Mouse (Mus musculus): ENCODE results near the gene Ascl5.

Ascl5 gene

DNA sequence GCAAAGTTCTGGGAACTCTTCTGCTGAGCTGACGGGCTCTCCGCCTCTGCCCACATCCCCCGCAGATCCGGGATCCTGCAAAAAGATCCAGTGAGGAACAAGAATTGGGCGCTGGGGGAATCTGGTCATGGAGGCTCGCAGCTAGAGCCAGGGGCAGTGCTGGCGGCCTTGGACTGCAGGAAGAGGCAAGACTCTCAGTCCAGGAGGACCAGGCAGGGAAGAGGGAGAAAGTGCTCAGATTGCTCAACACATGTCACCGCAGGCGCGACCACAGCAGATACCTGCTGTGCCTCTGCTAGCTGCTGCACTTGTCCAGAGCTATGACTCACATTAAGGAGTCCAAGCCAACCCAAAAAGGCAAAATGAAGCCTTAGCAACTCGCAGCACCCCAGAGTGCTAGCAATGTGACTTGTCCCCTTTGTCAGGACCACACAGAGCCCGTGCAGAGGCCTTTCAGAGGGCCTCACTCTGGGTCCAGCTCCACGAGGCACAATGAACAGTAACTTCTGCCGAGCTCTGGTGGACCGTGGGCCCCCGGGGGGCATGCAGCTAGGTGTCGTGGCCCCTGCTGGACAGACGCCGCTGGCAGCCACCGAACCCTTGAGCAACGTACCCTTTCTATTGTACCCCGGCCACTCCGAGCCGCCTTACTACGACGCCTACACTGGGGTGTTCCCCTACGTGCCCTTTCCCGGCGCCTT is at the start of gene Ascl5:
Ascl5 (plus strand) TSS at position 493 of the 701 bp plus-strand sequence.
- no peak for DNase-seq (ENCODE audit: low spot score)

DNA sequence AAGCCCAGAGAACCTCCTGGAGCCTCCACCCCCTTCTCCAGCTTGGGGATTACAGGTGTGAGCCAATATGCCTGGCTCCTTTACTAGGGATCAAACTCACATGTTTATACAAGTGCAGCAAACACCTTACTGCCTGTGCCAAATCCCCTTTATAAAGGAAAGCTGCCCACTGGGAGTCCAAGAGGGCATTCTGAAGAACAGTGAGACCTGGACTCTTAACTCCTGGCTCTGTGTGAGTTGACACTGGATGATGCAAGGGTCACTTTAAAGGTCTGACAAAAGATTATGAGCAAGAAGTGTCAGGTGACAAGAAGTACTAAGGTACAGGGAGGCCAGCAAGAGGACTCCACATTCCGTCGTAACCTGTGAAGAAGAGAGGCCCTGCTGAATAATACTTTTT is 49.2 kb upstream of the Ascl5 start:
- DNase-seq (ENCODE audit: low spot score): no peak

DNA sequence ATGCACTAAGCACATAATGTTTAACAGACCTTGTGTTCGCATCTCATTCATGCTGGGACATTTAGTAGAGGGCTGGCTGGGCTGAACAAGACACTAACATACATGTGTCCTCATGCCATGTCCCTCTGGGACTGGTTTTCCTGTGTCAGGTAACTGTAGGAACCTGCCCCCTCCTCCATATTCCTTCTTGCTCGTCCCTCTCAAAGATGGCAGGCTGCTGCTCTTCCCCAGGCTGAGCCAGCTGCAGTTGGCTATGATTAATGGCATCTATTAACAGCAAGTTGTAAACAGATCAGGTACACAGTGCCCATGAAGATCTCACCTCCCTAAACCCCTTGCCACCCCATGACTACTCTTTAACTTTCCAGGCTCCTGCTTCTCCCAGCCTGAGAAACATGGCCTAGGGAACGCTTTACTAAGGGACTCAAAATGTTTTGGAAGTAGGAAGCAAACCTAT is 44.3 kb upstream of the Ascl5 start, which contains the start of gene Igfn1:
Igfn1 (minus strand) TSS at position 51 of the 457 bp plus-strand sequence.
- no peak for DNase-seq (ENCODE audit: low spot score)

DNA sequence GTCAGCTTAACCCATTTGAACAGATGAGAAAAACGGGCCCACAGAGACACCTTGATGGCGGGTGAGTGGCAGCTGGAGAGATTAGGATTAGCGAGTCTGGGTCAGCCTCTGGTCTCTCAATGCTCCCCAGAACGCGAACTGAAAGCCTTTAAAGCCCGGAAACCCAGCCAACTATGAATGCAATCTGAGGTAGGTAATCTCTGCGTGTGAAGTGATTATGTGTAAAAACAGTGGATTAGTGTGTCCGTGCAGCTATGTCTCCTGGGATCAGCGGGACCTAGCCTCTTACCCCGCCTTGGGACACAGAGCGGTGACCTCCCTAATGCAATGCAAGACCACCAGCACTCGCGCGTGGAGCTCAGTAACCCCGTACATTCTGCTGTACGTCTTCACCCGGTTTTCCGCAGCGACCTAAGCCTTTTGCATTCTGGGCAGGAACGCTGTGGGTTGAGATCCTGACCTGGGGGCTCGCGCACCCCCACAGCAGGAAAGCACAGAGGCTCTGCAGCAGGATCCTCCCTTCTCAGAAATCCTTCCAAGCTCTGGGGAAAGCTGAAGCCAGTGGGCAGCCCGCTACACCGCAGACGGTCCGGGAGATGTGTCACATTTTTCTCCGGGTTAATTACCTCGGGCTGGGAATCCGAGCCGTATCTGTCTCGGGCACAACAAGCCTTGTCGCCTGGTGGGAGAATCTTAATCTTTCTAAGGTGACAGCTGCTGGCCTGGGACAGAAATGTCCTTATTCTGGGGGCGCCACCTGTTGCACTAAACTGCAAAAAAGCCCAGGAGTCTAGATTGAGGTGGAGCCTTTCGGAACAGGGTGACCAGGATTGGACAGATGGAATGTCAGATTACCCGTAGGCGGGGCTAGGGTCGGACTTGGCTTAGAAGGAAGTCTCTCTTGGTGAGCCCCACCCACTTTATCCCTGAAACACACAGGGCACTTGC is 43.1 kb upstream of the Ascl5 start, which contains the start of gene Tmem9:
Tmem9 (plus strand) TSS at position 940 of the 948 bp plus-strand sequence.
- DNase-seq (ENCODE audit: low spot score): peak; percentile 72

DNA sequence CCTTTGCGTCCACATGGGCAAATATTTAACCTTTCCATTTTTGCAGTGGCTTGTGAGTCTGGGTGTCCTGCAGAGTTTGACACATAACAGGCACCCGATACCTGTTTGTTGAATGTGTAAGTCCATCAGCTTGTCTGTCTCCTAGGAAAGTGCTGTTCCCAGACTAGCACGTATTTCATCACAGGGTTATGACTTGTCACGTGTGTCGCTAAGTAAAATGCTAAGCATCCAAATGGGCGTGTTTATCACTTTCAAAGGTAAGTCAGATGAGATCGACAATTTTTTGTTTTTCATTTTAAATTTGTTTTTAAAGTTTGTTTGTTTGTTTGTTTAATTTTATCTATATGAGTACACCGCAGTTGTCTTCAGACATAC is 42.5 kb upstream of the Ascl5 start:
- DNase-seq (ENCODE audit: low spot score): no peak

DNA sequence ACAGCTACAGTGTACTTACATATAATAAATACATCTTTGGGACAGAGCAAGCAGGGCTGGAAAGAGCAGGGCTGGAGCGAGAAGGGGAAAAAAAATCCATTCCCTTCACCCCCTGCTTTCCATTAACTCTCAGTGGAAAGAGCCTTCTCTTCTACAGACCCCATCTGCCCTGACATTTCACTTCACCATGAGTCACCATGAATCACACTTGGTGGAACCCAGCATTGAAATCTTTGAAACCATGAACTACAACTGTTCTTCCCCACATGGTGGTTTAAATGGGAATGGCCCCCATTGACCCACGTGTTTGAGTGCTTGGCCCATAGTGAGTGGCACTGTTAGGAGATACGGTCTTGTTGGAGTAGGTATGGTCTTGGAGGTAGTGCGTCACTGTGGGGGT is 40.4 kb upstream of the Ascl5 start:
- DNase-seq (ENCODE audit: low spot score): no peak

DNA sequence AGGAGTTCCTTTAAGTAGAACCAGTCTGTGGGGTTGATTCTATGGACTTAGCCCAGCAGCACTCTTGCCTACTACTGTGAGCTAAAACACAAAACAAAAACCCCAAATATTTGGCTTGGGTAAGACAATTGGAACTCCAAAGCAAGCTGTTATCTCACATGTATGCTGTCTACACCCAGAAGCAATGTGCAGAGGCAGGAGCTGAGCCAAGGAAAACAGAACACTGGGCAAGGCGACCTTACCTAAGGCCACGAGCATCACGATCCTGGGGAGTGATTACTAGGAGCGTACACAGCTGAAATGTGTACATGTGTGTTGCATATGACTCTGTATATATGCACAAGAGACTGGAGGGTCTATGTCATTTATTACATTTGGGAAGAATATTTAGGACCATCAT is 37.1 kb upstream of the Ascl5 start:
- no peak for DNase-seq (ENCODE audit: low spot score)

DNA sequence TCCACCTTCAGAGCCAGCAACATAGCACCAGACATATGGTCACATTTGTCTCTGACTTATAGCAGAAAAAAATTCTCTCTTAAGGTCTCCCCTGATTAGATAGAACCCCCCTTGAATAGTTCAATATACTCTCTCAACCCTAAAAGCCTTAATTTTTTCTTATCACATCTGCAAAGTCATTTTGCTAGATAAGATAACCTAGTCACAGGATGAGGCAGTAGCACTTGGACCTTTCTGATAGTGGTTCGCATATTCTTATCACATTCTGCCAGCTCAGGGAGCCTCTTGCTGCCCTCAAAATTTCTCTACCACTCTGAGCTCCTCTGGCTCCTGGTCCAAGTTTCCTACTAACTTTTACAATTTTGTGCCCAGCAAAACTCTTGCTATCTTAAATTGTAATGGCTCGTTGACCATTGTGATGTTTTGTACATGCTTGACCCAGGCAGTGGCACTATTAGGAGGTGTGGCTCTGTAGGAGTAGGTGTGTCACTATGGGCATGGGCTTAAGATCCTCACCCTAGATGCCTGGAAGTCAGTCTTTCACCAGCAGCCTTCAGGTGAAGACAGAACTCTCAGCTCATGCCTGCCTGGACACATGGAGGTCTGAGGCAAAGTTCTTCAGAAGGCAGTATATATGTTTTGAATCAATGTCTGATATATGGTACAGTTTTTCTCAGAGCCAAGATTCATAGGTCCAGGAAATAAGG is 35.7 kb upstream of the Ascl5 start:
- no peak for DNase-seq (ENCODE audit: low spot score)

DNA sequence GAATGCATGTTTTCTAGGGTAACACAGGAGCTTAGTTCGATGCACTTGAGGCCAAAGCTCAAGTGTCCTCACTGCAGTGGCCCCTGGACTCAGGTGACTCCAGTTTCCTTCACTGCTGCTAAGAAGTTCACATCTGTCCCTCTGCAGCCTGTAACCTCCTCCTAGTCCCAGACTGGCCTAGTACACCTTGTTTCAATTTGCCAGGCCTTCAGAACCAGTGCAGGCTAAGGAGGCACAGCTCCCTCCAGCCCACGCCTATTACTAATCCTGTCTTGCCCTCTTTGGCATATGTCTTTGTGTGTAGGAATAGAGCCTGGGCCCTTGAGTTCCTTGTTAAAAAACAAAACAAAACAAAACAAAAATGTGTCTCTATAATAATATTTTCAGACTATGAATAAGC is 33.3 kb upstream of the Ascl5 start:
- DNase-seq (ENCODE audit: low spot score): no peak

DNA sequence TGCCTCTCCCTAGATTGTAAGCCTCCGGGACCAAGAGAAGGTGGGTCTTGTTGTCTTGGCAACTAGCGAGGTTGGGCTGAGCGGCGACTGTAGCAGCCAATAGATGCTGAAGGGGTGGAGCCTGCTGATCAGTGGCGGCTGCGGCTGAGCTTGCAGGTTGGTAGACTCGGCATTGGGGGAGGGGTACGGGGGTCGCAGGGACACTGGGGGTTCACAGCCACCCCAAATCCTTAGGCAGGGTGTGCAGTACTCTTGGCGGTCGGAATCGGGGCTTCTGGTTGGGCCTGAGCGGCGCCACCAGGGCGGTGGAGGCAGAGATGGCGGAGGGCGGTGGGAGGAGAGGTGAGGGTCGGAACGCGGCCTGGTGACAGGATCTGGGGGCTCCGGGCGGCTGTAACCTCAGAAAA is 32.7 kb upstream of the Ascl5 start:
- peak; percentile 94 for DNase-seq (ENCODE audit: low spot score)

DNA sequence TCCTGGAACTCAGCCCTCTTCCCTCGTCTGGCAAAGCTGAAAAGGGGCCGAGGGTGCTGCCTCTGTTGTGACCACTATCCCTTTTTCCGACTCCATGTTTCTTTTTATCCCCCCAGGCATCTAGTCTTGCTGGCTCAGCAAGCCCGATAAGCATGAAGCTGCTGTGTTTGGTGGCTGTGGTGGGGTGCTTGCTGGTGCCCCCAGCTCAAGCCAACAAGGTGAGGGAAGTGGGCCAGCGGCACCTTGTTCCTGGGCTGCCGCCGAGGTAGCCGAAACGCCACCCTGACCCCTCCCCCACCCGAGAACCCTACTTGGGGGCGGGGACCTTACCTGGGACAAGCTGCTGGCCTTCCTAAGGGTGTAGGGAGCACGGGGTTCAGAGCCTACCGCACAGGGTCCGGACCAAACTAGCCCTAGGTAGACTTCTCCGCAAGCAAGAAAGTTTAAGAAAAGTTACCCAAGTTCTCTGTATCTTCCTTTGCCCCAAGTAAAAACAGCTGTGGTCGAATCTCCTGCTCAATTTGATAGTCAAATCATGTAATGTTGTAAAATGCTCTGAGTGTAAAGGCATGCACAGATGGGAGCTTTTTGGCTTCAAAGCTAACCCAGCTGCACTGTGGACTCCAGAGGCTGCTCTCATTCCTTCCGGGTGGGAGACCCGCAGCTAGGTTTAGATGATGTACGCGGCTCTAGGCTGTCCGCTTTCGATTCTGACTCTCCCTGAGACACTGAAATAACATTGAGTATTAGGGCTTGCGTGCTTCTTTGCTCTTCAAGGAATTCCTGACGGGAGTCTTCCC is 32.0 kb upstream of the Ascl5 start:
- DNase-seq (ENCODE audit: low spot score): peak; percentile 68

DNA sequence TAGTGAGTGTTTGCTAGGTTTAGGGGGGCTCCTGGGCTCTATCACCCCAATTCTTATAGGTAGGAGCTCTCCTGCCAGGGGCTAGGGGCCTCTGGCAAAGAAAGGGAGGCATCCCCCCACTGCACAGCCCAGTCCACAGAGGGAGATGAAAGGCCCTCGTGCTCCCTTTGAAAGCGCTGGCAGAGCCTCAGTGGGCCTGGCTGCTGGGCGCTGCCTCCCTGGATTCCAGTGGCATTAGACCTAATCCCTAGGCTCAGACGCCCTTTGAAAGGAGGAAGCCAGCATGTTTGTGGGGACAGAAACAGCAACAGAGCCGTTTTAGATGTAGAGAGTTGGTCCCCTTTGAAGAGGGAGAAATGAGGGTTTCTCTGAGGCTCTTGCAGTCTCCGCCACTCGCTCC is 20.4 kb upstream of the Ascl5 start:
- no peak for DNase-seq (ENCODE audit: low spot score)

DNA sequence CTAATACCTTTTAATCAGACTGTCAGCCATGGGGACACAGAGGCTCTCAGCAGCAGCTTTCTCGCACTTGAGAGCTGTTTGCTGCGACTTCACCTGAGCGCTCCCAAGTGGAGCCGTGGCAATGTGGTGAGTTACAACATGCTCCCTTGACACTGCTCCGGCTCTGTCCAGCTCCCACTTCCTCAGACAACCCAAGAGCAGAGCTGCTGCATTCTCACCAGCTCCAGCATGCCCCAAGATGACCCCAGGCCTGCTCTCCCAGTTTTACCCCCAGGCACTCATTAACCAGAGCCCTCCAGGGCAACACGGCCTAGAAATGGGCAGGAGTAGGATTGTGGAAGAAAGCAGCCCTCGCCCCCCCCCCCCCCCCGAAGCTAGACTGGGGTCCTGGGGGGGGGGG is 18.9 kb upstream of the Ascl5 start:
- DNase-seq (ENCODE audit: low spot score): no peak

DNA sequence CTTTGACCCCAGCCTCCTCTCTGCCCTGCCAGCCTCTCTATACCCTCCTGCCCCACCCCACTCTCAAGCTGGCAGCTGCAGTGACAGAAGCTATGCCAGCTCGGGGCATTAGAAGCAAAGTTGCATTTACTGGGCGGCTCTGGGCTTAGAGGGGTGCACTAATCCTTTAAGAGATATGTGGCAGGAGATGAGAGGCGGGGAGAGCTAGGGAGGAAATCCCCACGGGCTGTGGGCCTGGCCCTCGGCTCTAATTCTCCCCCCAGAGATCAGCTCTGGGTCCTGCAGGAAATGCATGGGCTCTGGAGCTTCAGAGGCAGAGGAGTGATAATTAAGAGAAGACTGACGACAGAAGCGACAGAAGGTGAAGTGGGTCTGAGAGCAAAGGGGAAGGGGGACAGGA is 17.6 kb upstream of the Ascl5 start:
- no peak for DNase-seq (ENCODE audit: low spot score)

DNA sequence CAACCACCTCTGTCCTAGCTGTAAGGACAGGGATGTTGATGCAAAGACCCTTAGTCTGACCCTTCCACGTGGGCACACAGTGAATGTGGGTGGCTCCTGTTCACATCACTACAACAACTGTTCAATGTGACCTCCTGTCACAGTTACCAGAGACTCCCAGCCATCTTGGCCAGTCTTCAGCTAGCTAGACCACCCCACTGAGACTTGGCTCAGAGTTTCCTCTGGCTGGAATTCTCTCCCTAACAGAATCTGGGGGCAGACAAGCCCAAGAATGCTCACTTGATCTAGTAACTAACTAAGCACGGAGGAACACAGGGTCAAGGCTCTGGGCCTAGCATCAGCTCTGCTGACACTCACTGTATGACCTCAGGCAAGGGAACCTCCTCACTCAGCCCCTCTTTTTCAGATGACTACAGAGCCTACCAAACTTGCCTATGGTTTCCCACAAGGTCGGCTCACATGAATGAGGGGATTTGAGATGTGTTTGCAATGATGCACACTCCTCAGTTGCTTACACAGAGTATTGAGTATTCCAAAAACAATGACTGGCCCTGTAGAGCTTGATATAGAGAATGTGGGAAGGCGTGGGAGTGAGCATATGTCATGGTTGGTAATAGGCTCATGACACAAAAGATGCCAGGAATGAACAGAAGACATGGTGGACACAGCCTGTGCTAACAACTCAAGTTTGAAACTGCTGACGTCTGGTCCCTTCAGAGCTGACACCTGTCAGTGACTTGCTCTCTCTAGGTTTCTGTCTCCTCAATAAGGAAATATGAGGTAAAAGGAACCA is 11.7 kb upstream of the Ascl5 start:
- DNase-seq (ENCODE audit: low spot score): no peak

DNA sequence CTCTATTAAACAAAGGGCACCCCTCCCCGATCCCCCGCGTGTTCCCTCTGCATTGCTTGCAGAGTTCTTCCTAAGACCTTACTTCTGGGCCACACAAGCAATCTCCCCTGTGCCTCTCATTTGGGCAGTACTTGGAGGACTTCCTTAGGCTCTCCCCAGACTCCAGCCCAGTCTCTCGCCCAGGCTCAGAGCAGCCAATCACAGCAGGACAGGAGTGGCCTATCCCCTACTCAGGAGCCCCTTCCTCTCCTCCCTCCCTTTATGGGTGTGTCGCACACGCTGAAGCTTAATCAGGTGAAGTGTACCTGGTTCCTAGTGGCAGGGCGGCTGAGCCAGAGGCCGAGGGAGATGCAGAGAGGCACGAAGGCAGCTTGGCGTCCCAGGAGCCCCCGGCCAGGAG is 10.2 kb upstream of the Ascl5 start:
- DNase-seq (ENCODE audit: low spot score): no peak

DNA sequence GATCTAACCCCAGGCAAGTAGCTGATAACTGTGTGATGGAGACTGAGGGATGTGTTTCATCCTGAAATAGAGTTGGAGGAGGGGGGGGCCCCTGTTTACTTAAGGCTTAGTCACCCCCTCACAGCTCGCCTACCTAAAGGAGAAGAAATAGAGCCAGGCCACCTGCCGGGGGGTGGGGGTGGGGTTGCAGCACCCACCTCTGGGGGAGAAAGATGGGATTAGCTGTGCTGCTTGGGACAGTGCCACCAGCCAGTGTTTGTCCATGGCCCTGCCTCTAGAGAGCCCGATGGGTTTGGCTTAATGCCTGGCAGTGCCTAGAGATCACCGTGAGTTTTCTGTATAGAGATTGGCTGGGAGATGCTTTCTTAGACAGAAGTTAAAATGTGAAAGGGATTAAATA is 9.7 kb upstream of the Ascl5 start:
- DNase-seq (ENCODE audit: low spot score): no peak

DNA sequence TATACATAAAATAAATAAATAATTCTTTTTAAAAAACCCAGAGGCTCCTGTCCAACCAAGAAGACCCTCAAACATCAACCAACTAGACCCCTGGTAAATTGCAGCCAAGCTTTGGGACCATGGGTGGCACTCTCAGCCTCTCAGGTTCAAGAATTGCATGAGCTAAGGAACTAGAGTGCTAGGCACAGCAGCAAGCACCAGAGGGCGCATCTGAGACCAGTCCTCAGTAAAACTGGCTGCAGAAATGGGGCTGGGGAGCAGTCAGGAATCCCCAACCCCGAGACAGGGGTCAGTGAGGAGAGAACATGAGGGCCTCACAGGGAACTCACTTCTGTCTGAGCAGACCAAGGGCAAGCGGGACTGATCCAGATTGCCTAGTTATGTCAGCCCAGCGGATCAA is 4.8 kb upstream of the Ascl5 start:
- peak; percentile 82 for DNase-seq (ENCODE audit: low spot score)

DNA sequence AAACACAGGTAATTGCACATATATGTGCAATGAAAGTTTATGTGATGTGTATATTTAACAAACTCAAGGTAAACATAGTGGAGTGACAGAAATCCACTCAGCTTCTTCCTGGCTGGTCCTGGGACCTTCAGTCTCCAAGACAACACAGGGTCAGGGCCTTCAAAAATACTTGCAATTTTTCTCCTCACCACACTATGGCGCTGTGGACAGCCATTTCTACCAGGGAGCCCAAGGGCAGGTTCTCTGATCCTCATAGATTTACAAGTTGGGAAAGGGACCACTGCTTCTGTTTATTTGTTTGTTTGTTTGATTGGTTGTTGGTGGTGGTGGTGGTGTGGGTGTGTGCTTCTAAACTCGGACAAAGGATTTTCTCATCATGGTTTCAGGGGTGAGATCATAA is 3.2 kb upstream of the Ascl5 start:
- DNase-seq (ENCODE audit: low spot score): no peak

DNA sequence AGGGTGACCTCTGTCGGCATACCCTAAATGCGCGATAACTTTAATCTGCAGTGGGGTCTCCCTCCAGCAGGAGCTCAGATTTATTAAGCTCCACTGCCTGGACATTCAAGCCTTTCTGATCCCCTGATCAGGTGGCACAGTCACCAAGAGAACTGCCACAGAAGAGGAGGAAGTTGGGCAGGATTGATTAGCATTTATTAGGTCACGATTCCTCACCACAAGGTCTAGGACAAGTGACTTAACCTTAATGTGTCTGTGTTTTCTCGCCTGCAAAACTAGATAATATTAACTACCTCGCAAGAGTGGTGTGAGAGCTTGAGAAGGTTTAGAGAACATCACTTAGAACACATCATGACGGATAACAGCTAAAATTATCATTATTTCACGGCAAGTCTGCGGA is 2.7 kb upstream of the Ascl5 start:
- no peak for DNase-seq (ENCODE audit: low spot score)

DNA sequence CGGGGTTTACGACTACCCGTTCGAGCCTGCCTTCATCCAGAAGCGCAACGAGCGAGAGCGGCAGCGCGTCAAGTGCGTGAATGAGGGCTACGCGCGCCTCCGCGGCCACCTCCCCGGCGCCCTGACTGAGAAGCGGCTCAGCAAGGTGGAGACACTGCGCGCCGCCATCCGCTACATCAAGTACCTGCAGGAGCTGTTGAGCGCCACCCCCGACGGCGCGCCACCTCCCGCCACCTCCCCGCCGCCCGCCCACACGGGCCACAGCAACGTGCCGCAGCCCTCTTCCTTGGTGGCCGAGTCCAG is 360 bp downstream of the Ascl5 start:
- no peak for DNase-seq (ENCODE audit: low spot score)

Data from testis, postnatal 10 days (tissue).